Mouse (Mus musculus): ENCODE data around the gene Mrps27.

Gene Mrps27

DNA sequence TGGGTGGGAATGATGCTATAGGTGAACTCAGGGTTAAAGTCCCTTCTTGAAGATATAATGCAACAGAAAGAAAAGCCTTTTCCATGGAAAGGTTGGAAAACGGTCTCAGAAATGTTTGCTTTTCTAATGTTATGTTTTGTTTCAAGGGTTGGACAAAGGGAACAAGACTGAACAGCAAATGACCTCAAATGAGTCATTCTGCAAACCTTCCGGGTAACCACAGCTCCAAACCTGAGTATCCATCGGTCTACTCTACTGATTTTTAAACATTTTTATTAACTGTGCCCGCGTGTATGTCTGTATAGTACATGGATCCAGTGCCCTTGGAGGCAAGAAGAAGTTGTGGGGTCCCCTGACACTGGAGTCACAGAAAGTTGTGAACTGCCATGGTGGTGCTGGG, 94.8 kb downstream of the Mrps27 start:
- in situ Hi-C loops (cut with MboI, MseI): no loop called here

DNA sequence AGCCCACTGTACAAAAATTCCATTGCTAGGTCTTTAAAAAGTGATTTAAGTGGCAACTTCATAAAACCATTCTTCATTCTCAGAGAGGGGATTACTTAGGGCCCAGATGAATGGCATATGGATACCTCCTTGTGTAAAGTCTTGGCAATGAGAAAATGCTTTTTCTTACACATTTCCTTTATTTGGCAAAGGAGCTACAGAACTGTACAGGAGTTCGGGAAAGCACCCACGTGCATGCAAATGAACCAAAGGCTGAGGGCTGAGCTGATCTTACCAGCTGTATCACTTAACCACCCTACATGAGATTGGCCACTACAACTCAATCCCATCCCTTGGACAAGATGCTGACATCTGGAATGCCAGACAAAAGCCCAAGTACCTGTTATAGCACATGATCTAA, 95.6 kb downstream of the Mrps27 start:
- in situ Hi-C loops (cut with MboI, MseI): no loop called here

DNA sequence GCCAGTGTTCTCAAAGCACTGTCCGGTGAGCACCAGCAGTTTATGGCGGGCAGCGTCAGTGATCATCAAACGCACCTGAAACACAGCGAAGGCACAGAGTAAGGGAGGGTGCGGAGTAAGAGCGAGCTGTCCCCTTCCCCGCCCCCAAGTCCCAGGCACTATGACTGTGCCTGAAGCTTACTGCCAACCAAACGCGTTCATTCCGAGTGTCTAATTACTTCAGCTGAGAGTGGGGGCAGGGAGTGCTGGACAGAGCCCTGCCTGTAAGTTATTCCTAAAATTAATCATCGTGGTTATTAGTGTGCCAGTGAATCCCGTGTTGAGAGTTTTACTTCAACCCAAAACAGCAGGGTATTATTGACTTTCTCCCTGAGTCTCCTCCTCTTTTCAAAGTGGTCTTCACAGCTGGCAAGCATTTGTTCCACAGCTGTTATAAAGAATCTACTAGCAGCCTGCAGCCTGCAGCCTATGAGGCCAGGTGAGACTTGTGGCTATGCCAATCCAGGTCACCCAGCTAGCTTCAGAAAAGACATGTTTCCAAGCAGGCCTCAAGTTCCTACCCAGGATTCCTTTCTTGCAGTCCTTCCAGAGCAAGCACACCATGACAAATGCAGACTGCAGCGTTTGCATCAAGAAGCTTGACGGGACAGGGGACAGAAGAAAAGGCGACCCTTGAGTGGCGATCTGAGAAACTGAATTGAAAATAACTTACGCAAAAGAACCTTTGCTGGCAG, 97.3 kb downstream of the Mrps27 start:
- in situ Hi-C loops (cut with MboI, MseI): no loop called here

DNA sequence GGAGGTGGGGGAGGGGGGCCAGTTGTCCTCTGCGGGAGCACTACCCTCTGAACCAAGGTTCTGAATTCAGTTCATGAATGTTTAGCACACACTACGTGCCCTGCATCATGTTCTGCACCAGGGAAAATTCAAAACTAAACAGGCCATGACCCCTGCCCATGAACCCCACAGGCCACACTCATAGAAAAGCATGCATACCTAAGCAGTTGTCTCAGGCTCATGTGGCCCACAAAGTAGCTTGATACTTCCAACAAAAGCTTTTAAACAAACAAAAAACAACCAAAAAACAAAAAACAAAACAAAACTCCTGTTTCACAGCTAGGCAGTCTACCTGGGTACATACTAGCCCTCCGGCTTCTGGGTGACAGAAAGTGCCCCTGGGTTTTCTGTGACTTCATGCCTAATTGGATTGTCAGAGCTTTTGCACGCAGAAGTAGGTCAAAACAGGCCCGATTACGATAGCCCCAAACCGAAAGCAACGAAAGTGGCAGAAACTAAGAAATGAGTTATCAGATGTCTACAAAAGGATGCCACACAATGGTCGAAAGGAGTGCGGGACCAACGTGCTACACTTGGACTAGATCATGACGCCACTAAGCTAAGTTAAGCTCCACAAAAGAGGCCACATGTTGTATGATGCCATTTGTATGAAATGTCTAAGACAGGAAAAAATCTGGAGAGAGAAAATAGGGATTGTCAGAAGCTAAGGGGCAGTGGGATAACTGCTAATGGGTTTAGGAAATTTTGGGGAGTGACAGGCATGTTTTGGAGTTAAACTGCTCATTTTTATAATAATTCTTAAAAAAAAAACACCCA, 98.1 kb downstream of the Mrps27 start:
- in situ Hi-C loops (cut with MboI, MseI): no loop called here

DNA sequence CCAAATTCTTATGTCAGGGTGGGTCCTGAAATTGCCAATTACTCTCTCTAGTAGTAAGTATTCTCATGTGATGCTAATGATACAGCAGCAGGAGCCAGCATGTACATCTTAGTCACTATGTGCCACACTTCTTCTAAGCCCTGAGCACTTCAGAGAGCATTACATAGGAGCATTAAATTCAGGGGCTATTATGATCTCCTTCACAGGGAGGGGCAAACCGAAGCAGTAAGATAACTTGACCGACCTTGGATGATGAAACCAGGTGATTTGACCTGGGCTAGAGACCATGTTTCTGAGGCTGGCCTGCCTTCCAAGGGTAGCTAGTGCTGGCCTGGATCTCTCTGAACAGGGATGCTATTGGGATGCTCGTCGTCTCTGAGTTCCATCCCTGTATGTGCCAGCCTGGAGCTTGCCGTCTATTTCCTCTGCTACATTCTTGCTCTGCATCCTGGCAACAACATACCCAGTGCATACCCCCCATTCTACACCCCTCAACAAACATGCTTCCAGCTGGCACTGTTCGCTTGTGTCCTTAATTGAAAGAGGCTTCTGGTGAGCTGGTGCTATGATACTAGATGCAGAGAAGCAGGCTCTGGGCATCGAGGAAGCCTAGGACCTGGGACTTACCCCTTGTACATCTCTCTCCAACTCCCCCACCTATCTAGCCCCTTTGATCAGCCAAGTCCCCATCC, 99.0 kb downstream of the Mrps27 start:
- in situ Hi-C loops (cut with MboI, MseI): no loop called here

DNA sequence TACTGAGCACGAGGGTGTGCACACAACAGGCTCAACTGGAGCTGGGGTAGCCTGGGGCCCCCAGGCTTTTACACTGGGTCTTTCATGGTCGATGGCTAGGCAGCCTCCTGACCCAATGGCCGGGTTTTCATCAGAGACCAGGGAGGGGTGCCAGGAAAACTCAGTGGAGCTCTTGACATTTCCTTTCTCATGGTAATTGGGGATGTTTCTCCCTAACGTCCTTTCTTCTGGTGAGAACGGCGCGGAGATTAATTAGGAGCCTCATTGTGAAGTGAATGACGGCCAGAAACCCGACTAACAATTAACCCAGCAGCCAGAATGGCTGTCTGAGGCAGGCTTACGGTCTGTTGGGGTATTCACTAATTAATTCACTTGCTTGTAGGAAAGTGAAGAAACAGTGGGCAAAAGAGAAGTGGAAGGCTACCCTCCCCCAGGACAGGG, 99.9 kb downstream of the Mrps27 start:
- in situ Hi-C loops (cut with MboI, MseI): no loop called here

DNA sequence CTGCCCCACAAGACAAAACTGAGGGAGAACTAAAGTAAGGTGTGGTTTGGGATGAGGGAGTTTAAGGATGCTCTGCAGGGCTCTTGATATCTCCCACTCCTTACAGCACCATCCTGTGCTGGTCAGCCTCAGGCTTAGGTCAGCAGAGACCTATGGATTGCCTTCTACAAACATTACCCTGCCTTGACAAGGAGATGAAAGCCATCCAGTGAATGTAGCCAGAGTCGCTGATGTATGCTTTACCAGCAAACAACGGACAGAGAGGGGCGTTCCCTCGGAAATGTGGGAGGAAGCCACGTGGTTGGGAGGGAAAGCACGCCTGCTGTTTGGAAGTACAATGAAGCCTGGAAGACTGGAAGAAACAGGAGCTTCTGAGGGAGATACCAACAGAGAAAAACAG, 100.3 kb downstream of the Mrps27 start:
- in situ Hi-C loops (cut with MboI, MseI): no loop called here

DNA sequence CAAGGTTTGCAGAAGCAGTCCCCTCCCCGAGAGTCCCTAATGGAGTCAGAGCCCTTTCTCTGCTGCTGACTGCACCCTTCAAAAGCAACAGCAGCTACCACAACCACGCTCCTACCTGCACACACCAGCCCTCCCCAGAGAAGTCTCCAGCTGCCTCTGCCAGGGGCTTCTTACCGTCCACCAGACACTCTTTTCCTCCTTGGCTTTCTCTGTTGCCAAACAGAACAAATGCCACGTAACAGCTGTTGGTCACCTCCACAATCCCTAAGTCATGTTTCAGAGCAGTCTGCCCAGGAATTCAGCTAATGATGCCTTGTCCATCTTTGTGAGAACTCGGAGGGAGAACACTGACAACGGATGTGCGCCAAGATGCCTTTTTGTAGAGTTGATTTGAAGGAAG, 102.4 kb downstream of the Mrps27 start:
- in situ Hi-C loops (cut with MboI, MseI): no loop called here

DNA sequence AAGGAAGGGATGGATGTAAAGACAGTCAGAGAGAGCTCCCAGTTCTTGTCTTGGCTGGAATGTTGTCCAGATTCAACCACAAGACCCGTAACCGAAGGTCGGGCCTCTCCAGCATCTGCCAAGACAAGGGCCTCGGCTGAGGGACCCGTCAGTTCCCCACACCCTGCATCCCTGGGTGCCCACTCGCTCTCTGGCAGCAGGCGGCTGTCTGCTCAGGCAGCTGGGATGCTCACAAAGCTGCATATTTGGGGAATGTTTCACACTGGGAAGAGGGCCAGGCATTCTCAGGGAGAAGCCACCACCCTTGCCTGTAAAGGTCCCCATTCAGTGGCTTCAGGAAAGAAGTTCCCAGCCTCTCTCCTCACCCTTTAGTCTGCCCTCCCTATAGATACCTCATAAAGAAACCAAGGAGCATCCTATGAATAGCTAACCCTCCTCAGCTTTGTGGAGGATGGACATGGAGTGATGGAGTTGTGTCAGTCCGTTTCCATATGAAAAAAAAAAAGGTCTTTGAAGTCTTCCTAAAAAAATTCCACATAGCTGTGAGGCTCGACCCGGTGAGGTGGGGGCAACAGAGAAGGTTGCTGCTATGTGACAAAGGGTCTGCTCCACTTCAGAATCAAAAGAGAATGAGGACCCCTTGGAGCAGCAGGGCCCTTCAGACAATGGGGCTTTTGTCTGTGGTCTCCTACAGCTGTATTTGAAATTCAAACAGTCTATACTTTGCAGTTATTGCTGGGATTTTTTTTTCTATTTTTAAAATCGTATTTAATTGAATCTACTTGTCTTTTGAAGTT, 103.0 kb downstream of the Mrps27 start:
- in situ Hi-C loops (cut with MboI, MseI): no loop called here

DNA sequence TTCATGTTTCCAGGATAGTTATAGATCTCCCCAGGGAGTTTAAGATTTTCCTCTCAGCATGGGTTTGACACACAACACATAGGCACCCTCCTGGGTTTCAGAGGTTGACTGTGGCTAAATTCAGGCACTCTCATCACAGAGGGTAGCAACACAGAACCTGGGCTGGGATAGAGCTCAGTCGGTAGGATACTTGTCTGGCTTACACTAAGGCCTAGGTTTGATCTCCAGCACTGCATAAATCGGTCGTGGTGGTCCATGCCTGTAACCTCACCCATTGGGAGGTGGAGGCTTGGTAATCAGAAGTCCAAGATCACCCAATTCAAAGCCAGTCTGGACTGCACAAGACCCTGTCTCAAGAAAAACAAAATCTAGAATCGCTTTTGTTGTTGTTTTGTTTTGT, 103.7 kb downstream of the Mrps27 start:
- in situ Hi-C loops (cut with MboI, MseI): no loop called here

DNA sequence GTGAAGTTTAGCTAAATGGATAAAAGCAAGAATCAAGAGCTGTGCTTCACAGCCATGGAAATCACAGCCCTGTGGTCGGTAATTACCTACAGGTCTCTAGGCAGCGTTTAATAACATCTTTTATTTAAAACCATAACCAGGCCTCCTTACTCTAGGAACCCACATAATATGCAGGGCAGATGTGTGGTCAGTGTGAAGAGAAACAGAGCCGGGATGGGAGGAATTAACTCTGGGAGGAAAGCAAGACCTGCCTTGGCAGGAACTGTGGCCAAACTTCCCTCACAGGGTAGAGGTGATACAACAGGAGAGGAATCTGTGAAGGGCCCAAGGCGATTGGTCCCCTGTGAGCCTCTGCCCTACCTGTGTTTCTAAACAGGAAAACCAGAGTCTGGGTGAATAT, 105.0 kb downstream of the Mrps27 start:
- in situ Hi-C loops (cut with MboI, MseI): no loop called here

DNA sequence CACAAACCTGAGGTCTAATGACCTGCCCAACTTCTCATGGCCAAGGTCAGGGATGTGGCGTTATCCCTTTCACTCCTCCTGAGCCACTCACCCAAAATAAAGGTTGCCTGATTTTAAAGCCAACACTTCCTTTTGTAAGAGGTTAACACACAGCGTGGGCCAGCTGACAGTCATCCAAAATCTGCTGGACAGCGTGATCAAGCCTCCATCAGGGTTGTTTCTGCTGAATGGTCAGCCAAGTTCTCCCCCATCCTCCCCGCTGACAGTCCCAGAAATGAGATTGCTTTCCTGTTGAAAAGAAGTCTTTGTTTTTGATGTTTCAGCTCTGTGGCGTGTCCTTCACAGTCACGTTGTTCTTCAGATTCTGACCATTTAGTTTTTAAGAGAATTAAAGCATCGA, 106.2 kb downstream of the Mrps27 start:
- in situ Hi-C loops (cut with MboI, MseI): no loop called here

DNA sequence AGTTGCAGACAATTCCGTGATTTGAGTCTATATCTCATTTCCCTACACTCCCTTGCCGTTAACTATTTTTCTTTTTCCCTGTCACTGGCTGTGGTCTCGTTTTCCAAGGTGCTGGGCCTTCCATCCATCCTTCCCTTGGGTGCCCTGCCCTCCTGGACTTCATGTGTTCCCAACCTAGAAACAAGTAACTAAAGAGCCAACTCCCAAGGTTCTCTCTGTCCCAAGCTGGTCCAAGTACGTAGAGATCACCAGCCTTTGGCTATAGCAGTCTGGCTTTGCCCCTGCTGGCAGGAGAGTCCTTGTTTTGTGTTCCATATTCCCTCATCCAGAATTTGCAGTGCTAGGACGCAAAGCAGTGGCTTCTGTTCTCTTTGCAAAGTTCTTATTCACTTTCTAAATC, 106.7 kb downstream of the Mrps27 start:
- in situ Hi-C loops (cut with MboI, MseI): no loop called here

DNA sequence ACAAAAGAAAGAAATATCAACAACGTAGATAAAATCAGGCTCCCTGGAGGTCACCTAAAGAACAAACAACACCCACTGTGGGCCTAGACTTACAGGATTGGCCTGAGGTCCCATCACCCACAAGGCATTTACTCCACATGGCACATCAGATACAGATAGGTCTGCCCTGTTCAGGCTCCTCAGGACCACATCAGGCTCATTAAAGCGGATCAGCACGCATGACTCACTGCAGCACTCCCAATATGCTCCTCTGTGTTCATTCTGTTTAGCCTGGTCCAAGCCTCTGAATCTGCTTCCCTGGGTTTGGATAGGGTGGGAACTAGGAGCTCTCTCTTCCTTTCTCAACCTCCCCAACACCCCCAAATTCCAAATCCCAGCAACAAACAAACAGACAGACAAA, 107.9 kb downstream of the Mrps27 start:
- in situ Hi-C loops (cut with MboI, MseI): no loop called here

DNA sequence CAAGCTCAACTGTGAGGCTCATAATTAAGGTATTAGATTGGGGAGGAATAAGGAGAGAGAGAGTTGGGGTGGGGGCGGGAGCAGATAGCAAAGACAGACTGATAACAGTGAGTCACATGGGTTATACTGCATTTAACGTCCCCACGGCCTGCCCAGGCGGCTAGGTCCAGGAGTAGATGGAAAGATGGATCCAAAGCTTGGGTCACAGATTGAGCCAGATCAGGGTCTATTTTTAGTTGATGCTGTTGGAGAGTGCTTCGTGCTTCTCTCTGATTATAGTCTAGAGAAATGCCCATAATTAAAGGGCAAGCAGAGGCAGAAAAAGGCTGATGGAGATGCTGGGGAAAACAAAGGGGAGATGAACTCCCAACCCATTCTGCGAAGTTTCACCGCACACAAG, 110.4 kb downstream of the Mrps27 start:
- in situ Hi-C loops (cut with MboI, MseI): no loop called here

DNA sequence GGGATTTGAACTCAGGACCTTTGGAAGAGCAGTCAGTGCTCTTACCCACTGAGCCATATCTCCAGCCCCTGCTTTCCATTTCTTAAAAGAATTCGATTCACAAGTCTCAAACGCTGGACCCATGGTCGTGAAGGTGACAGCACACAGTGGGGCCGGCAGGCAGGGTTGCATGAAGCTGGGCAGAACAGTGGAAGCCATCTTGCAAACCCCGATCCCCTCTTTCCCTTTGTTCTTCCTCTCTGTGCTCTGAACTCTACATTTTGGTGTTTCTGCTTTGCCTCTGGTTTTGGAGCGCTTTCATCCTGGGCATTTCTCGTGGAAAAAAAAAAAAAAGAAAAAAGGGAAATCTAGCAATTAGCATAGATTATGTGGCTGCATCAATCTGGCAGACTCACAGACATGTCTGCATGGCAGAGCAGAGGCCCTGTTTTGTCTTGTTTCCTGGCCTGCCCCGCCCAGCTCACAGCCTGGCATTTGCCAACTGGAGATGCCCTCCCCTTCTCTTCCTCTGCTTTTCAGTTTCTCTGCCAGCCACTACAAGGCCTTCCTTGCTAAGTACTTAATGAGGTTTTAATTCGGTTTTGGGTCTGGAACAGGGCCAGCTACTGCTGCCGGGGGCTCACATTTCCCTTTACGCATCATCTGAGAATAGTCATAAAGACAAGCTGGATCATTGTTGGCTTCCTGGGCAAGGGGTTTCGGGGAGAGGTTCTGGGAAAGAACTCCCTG, 114.2 kb downstream of the Mrps27 start:
- in situ Hi-C loops (cut with MboI, MseI): no loop called here

DNA sequence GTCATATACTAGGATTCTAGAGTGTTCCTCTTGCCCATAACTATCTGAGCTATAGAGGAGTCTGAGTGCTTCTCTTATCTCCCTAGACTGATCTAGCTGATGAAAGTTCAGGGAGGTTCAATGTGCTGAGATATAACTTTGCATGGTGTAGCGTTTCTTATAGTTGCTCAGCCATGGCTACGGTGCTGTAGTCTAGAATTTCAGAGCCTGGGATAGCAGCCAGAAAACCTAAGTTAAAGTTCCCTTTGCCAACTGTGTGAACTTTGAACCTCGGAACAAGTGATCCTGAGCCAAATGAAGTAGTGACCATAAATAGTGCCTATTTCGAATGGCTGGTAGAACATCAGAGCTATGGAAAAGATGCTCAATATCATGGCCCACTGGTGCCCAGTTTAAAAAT, 115.0 kb downstream of the Mrps27 start:
- in situ Hi-C loops (cut with MboI, MseI): no loop called here

DNA sequence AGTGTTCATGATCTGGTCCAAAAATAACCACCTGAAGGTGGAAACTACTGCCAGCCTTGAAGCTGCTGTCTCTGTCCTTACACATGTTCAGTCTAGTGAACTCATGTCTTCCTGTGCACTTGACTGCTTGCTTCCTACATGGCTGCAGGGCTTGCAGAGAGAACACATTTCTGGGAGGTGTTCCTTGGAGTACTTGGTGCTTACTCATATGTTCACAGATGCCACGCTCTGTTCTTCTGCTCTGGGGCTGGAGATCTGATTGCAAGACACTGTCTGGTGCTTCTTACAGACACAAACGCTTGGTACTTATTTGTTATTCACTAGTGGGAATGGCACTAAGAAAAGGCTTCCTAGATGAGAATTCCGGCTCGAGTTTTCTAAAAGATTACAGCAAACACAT, 117.3 kb downstream of the Mrps27 start:
- in situ Hi-C loops (cut with MboI, MseI): no loop called here

DNA sequence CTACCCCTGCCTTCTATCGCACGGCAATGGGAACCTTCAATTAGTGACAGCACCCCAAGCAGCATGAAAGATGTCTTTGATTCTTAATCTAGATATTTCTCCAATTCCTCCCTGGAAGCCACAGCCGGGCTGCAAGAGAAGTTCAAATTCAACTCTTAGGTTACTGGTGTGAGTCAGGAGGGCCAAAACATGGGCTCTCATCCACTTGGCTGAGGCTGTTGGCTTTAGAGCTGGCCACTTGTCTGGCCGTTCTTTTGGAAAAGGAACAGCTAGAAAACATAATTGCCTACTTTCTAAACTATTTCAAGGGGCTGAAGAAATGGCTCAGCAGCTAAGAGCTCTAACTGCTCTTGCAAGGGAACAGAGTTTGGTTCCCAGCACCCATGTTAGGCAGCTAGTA, 120.0 kb downstream of the Mrps27 start:
- in situ Hi-C loops (cut with MboI, MseI): no loop called here

All from T-helper 1 cell (primary cell).